Mouse (Mus musculus) cerebellum, adult 18-20 months (tissue): Measurements from ENCODE around the gene Gm9045.
A peak's percentile ranks its signal among the peaks of the same experiment; 100 is the strongest.
"Not testable (repeated sequence)": the region's sequence is repeated elsewhere in the genome, so short reads cannot be mapped to it uniquely, and the experiment has no call there.

Source experiments
- DNase-seq, 2 experiments: peaks; one replicate each; pipeline ENCODE4 v3.0.0; 2021

Gene Gm9045

DNA sequence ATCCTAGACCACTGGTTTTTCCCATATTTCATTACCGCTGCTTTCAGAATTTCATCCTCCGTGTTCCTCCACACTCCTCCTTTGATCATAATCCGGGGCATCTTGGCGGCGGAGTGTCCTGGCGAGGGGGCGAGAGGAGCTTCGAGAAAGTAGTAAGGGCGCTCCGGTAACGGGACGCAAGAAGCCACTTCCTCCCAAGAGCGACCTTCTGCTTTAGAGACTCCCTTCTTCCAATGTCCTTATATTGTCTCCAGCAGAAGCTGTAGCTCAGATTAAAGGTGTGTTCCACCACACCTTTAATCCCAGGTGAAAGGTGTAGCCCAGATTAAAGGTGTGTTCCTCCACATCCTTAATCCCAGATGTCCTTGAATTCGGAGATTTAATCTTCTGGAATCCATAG is at the start of gene Gm9045:
Gene Gm9045 (minus strand): TSS at position 101 of the 400 bp plus-strand sequence.
- not testable (repeated sequence) for DNase-seq

DNA sequence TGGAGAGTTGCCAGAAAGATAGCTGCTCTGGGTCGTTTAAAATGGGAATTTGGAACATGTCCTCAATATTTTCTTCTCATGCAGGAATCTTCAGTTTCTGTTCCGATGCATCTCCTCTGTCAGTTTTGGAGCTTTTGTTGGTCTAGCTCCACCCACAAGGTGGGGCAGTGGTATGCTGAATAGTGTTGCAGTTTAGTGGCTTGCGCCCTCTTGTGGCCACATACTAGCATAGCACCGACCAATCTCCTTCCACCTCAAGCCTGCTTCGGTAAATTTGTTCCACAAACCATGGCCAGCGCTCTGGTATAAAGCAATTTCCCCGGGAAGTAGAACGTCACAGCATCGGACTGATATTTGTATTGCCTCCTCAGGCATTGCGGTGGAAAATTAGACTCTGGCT is 32.8 kb upstream of the Gm9045 start:
- peak; percentile 46 to 64 for DNase-seq

GRCm38 (mm10) chr10:118369518-118369917 is 31.9 kb upstream of the Gm9045 start:
- DNase-seq, result no peak

DNA sequence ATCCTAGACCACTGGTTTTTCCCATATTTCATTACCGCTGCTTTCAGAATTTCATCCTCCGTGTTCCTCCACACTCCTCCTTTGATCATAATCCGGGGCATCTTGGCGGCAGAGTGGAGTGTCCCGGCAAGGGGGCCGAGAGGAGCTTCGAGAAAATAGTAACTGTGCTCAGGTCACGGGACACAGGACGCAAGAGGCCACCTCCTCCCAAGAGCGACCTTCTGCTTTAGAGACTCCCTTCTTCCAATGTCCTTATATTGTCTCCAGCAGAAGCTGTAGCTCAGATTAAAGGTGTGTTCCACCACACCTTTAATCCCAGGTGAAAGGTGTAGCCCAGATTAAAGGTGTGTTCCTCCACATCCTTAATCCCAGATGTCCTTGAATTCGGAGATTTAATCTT is 16.4 kb upstream of the Gm9045 start, which contains the start of gene Gm9049:
Gene Gm9049 (minus strand): TSS at position 101 of the 400 bp plus-strand sequence.
- DNase-seq, result not testable (repeated sequence)

DNA sequence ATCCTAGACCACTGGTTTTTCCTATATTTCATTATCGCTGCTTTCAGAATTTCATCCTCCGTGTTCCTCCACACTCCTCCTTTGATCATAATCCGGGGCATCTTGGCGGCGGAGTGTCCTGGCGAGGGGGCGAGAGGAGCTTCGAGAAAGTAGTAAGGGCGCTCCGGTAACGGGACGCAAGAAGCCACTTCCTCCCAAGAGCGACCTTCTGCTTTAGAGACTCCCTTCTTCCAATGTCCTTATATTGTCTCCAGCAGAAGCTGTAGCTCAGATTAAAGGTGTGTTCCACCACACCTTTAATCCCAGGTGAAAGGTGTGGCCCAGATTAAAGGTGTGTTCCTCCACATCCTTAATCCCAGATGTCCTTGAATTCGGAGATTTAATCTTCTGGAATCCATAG is 10.9 kb upstream of the Gm9045 start, which contains the start of gene Gm9048:
Gene Gm9048 (minus strand): TSS at position 101 of the 400 bp plus-strand sequence.
- not testable (repeated sequence) for DNase-seq

DNA sequence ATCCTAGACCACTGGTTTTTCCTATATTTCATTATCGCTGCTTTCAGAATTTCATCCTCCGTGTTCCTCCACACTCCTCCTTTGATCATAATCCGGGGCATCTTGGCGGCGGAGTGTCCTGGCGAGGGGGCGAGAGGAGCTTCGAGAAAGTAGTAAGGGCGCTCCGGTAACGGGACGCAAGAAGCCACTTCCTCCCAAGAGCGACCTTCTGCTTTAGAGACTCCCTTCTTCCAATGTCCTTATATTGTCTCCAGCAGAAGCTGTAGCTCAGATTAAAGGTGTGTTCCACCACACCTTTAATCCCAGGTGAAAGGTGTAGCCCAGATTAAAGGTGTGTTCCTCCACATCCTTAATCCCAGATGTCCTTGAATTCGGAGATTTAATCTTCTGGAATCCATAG is 5.5 kb upstream of the Gm9045 start, which contains the start of gene Gm9046:
Gene Gm9046 (minus strand): TSS at position 101 of the 400 bp plus-strand sequence.
- DNase-seq, result not testable (repeated sequence)

DNA sequence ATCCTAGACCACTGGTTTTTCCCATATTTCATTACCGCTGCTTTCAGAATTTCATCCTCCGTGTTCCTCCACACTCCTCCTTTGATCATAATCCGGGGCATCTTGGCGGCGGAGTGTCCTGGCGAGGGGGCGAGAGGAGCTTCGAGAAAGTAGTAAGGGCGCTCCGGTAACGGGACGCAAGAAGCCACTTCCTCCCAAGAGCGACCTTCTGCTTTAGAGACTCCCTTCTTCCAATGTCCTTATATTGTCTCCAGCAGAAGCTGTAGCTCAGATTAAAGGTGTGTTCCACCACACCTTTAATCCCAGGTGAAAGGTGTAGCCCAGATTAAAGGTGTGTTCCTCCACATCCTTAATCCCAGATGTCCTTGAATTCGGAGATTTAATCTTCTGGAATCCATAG is 5.3 kb downstream of the Gm9045 start, which contains the start of gene Gm9044:
Gene Gm9044 (minus strand): TSS at position 101 of the 400 bp plus-strand sequence.
- DNase-seq, result not testable (repeated sequence)

- not testable (repeated sequence) for DNase-seq
Measured at GRCm38 (mm10) chr10:118326869-118327268, 10.8 kb downstream of the Gm9045 start, which contains the start of gene Gm9040. Gene Gm9040 (minus strand): TSS chr10:118326969.

DNA sequence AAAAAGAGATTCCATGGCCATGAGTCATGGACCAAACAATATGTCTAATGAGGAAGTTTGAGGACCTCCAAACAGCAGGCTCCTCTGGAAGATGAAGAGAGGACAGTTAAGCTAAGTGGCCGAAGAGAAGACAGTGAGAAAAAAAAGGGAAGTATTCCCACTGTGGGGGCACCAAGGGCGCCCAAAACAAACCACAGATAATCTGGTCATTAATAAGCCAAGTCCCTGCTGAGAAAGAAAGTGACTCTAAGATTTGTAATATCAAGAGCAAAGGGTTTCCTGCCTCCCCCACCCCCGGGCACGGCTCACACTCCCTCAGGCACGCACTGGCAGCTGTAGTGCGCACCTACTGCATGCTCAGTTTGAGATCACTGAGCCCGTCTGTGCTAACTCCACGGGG is 18.6 kb downstream of the Gm9045 start:
- no peak for DNase-seq

- DNase-seq, result not testable (repeated sequence)
Measured at GRCm38 (mm10) chr10:118302133-118302532, 35.5 kb downstream of the Gm9045 start.

DNA sequence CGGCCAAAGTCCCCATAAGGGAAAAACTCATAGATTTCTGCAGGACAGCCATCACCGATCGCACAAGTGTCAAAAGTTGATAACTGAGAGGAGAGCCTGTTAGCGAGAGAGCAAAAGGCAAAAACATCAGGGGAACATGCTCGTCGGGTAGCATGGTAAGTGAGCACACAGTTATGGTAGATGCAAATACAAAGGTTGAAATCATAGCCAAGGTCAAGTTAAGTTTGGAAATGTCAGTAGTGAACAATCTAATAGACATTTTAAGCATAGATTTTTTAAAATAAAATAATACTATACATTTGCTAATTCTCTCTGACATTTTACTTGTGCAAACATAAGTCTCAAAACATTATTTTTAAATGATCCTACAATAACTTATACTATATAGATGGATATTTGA is 42.7 kb downstream of the Gm9045 start, which contains the start of gene Iltifb:
Gene Iltifb (minus strand): TSS at position 101 of the 400 bp plus-strand sequence.
- no peak for DNase-seq
